Mouse (Mus musculus) ES-Bruce4 (cell line): ENCODE measurements around the gene 4930550C14Rik. TPM values are rescaled to one million over a fixed set of nuclear protein-coding genes. Genes with fewer than 3 reads are reported as not detected.

Experiments used
- H3K27ac ChIP-seq: 2 replicates; pipeline ENCODE4 v1.5.1; 2012; ENCODE audit warnings: low read length, inconsistent platforms; ENCODE audit not compliant: insufficient read depth
- H3K27me3 ChIP-seq: 2 replicates; pipeline ENCODE4 v1.6.1; 2012; ENCODE audit warnings: mild to moderate bottlenecking, low read length, inconsistent platforms; ENCODE audit not compliant: control insufficient read depth, poor library complexity, insufficient read depth, severe bottlenecking
- H3K36me3 ChIP-seq: 2 replicates; pipeline ENCODE4 v1.6.1; 2012; ENCODE audit warnings: inconsistent platforms, mild to moderate bottlenecking, low read length, moderate library complexity; ENCODE audit not compliant: control insufficient read depth, poor library complexity, insufficient read depth, severe bottlenecking
- H3K4me1 ChIP-seq: one replicate; pipeline ENCODE4 v1.8.1; 2011; ENCODE audit warnings: low read length; ENCODE audit not compliant: control insufficient read depth, insufficient read depth
- H3K4me3 ChIP-seq: 2 replicates; pipeline ENCODE4 v1.5.1; 2011; ENCODE audit warnings: low read depth, mild to moderate bottlenecking, low read length
- H3K9ac ChIP-seq: 2 replicates; pipeline ENCODE4 v1.6.1; 2012; ENCODE audit warnings: low read depth, mild to moderate bottlenecking, inconsistent platforms; ENCODE audit not compliant: poor library complexity, severe bottlenecking
- H3K9me3 ChIP-seq: replicated peaks from 2 replicates; pipeline ENCODE4 v1.6.1; 2012; ENCODE audit warnings: mild to moderate bottlenecking, low read length, inconsistent platforms; ENCODE audit not compliant: control insufficient read depth, poor library complexity, insufficient read depth, severe bottlenecking
- CTCF ChIP-seq: IDR thresholded peaks from one replicate; pipeline ENCODE4 v1.8.1; 2011; ENCODE audit warnings: low read depth, low read length
- EP300 ChIP-seq: IDR thresholded peaks from 2 replicates; pipeline ENCODE4 v1.6.1; 2011; ENCODE audit warnings: low read depth, low read length; ENCODE audit not compliant: insufficient read depth
- POLR2A ChIP-seq: IDR thresholded peaks from one replicate; pipeline ENCODE4 v1.8.1; 2011; ENCODE audit warnings: low read length; ENCODE audit not compliant: insufficient read depth
- polyA plus RNA-seq: library from polyadenylated mRNA; stranded (reverse); fragments of >200 nt; gene quantifications from 2 replicates; pipeline ENCODE4 v1.2.4, GENCODE M21; 2011; ENCODE audit warnings: low read depth; ENCODE audit not compliant: missing spikeins, insufficient read depth, insufficient read length

Gene 4930550C14Rik
- polyA plus RNA-seq: 3.5 and 5.1 TPM in 2 replicates

DNA sequence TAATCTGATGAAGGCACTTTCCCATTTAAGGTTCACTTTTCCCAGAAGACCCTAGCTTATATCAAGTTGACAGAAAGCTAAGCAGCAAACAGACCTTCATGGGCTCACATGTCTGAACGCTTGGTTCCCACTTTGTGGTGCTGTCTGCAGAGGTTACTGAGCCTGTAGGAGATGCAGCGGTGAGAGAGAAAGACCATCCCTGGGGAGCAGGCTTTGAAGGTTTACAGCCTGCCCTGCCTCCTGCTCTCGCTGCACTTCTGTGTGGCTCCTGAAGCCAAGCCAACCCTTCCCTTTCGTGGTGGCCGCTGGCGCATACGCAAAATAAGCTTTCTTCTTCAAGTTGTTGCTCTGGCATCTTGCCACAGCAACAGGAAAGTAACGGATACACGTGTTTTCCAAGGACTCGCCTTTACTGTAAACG lies at the start of gene 4930550C14Rik:
TSS of gene 4930550C14Rik (plus strand) at position 35 of the 421 bp plus-strand sequence.
- H3K27ac ChIP-seq: peak within 1 kb of the TSS; percentile 74
- no peaks in the 10 kb centered on the region for H3K27me3 ChIP-seq
- no peaks in the 10 kb centered on the region for H3K9me3 ChIP-seq
- H3K36me3 ChIP-seq: no peaks in the 10 kb centered on the region
- peak within 1 kb of the TSS; percentile 27 for H3K4me3 ChIP-seq
- peak within 1 kb of the TSS; percentile 48 for H3K9ac ChIP-seq
- TF ChIP-seq CTCF: no peak
- no peak for TF ChIP-seq EP300
- TF ChIP-seq POLR2A: no peak
- no peaks in the 10 kb centered on the region for H3K4me1 ChIP-seq

DNA sequence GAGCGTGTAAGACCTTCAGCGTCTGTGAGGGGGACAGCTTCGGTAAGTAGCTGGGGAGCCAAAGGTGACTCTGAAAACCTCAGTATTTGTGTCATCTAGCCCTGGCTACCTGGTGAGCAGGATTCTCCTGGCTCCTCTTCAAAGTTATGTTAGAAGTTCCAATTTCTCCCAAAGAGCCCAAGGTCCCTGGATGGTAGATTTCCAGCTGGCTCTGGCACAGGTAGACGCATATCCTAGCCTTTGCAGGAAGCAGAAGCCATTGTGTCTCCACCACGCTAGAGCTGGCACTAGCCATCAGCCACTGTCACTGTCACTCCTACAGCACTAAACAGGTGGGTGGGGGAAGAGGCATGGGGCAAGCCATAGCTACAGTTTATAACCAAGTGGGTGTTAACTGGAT lies 49.0 kb upstream of the 4930550C14Rik start:
- Histone ChIP-seq H3K4me1 (no peaks in the 10 kb centered on the region), H3K9ac (no peak overlapping the region), H3K36me3 (no peaks in the 10 kb centered on the region), H3K9me3 (no peaks in the 10 kb centered on the region), H3K4me3 (no peak overlapping the region), H3K27me3 (no peaks in the 10 kb centered on the region), H3K27ac (no peak overlapping the region)
- TF ChIP-seq EP300: no peak
- no peak for TF ChIP-seq CTCF
- TF ChIP-seq POLR2A: no peak

DNA sequence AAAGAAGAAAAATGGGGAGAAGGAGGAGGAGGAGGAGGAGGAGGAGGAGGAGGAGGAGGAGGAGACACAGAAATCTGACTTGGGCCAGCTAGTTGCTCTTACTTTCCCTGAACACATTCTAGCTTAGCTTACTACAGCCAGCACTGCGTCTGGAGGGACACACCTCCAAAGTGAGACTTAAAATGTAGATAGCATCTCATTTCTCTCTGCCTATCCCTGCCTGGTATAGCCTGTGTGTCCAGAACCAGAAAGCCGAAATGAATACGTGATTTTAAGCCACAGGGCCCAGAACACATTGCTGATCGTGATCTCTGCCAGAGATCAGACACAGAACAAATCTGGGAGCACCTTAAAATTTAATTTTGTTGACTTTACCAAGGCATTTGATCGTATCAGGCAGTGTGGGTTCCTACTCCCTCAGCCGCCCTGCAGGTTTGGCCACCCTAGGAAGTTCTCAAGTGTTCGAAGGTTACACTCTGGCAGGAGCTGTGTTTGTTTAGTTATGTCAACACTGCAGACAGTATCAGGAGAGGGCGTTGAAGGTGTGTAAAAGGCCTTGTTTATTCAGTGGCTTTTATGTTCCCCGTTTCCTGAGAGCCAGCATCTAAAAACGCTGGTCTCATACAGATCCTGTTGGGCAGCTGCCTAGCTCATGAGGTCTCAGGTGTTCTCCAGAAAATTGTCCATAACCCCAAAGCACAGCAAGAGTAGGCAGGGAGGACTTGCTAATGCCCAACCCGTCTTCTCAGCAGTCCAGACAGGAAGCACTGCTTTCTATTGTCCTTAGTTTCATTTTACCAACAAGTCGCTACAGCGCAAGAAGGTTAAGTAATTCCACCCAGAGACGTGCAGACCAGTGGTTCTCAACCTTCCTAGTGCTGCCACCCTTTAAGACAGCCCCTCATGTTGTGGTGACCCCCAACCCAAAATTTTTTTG lies 45.6 kb upstream of the 4930550C14Rik start:
- Histone ChIP-seq H3K27me3 (no peaks in the 10 kb centered on the region), H3K4me3 (no peak overlapping the region), H3K4me1 (no peaks in the 10 kb centered on the region), H3K36me3 (no peaks in the 10 kb centered on the region), H3K27ac (no peak overlapping the region), H3K9ac (no peak overlapping the region), H3K9me3 (no peaks in the 10 kb centered on the region)
- TF ChIP-seq POLR2A: no peak
- no peak for TF ChIP-seq CTCF
- no peak for TF ChIP-seq EP300

DNA sequence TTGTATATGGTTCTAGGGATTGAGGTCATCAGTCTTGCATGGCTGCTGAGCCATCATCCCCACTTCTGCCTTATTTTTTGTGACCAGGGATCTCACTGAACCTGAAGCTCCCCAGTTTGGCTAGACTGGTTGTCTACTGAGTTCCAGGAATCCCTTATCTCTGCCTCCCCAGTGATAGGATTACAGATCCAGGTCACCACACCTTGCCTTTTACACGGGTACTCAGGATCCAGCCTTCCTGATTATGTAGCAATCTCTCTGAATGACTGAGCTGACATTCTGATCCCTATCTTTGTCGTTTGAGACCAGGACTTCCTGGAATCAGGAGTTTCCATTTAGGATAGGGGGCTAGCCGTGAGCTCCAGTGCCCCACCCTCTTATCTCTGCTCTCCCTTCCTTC lies 30.8 kb upstream of the 4930550C14Rik start:
- H3K36me3 ChIP-seq: no peaks in the 10 kb centered on the region

DNA sequence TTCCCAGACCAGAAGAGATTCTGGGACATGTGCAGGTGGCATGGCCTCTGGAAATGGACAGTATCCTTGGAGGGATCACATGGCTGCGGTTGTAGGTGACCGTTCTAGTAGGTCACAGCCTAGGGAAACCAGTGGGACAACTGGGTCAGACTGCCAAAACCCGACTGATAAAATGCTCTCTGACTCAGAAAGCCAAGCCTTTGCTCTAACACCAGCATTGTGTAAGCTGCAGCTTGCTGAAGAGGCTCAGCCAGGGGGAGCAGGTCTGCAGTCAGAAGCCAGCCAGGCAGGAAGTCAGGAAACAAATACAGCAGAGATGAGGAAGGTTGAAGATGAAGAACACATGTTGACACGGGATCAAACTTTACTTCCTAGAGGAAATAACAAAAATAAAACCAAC lies 26.2 kb upstream of the 4930550C14Rik start:
- Histone ChIP-seq H3K27me3 (no peaks in the 10 kb centered on the region; the same call in 1 of the 2 replicates), H3K4me3 (no peak overlapping the region), H3K4me1 (no peaks in the 10 kb centered on the region), H3K9ac (no peak overlapping the region), H3K27ac (no peak overlapping the region), H3K9me3 (no peaks in the 10 kb centered on the region), H3K36me3 (no peaks in the 10 kb centered on the region)
- TF ChIP-seq POLR2A (no peak), EP300 (no peak), CTCF (no peak)

More for the DNA sequence above, 30.8 kb upstream of the 4930550C14Rik start:
- Histone ChIP-seq H3K9me3 (no peaks in the 10 kb centered on the region), H3K27ac (no peak overlapping the region), H3K4me1 (no peaks in the 10 kb centered on the region), H3K27me3 (no peaks in the 10 kb centered on the region; the same call in 1 of the 2 replicates), H3K9ac (no peak overlapping the region), H3K4me3 (no peak overlapping the region)
- TF ChIP-seq CTCF (no peak), POLR2A (no peak), EP300 (no peak)

GRCm38 (mm10) chr9:53376820-53377219 lies 25.3 kb upstream of the 4930550C14Rik start:
- no peak overlapping the region for H3K9ac ChIP-seq
- no peaks in the 10 kb centered on the region for H3K9me3 ChIP-seq
- no peaks in the 10 kb centered on the region for H3K36me3 ChIP-seq
- peak; percentile 55 for TF ChIP-seq CTCF
- TF ChIP-seq POLR2A: no peak
- no peak overlapping the region for H3K4me3 ChIP-seq
- no peaks in the 10 kb centered on the region for H3K4me1 ChIP-seq
- H3K27me3 ChIP-seq: no peaks in the 10 kb centered on the region; the same call in 1 of the 2 replicates
- no peak overlapping the region for H3K27ac ChIP-seq
